Mouse (Mus musculus): ENCODE measurements around the gene Gimap7.
A peak's percentile ranks its signal among the peaks of the same experiment; 100 is the strongest.
"Not testable (repeated sequence)": the region's sequence is repeated elsewhere in the genome, so short reads cannot be mapped to it uniquely, and the experiment has no call there.

Gene Gimap7

GRCm38 (mm10) chr6:48718455-48718854 is at the start of gene Gimap7, which contains the start of gene Gm28053:
Gene Gimap7, plus strand, starts transcription at chr6:48718621.
Gene Gm28053, plus strand, starts transcription at chr6:48718607.
- DNase-seq, result no peak

- DNase-seq, result no peak
Observed at GRCm38 (mm10) chr6:48669446-48669969, 48.9 kb upstream of the Gimap7 start.

- no peak for DNase-seq
Observed at GRCm38 (mm10) chr6:48674291-48675058, 43.9 kb upstream of the Gimap7 start.

GRCm38 (mm10) chr6:48675400-48675930 is 43.0 kb upstream of the Gimap7 start:
- DNase-seq, result no peak

GRCm38 (mm10) chr6:48675931-48676859 is 42.2 kb upstream of the Gimap7 start, which contains the start of gene Gimap9:
Gene Gimap9, plus strand, starts transcription at chr6:48676129.
- peak; percentile 40 to 49 for DNase-seq

- no peak for DNase-seq
Observed at GRCm38 (mm10) chr6:48676860-48677415, 41.5 kb upstream of the Gimap7 start.

GRCm38 (mm10) chr6:48677492-48678345 is 40.7 kb upstream of the Gimap7 start:
- DNase-seq, result no peak

GRCm38 (mm10) chr6:48678391-48678790 is 40.0 kb upstream of the Gimap7 start:
- no peak for DNase-seq

GRCm38 (mm10) chr6:48679701-48680100 is 38.7 kb upstream of the Gimap7 start:
- DNase-seq, result no peak

GRCm38 (mm10) chr6:48680421-48680820 is 38.0 kb upstream of the Gimap7 start:
- DNase-seq, result no peak

- no peak for DNase-seq
Observed at GRCm38 (mm10) chr6:48681472-48682090, 36.8 kb upstream of the Gimap7 start.

GRCm38 (mm10) chr6:48682271-48682670 is 36.1 kb upstream of the Gimap7 start:
- no peak for DNase-seq

- DNase-seq, result not testable (repeated sequence)
Observed at GRCm38 (mm10) chr6:48683263-48683821, 35.1 kb upstream of the Gimap7 start.

GRCm38 (mm10) chr6:48684319-48684718 is 34.1 kb upstream of the Gimap7 start, which contains the start of gene Gimap4:
Gene Gimap4, plus strand, starts transcription at chr6:48684549.
- DNase-seq, result no peak

GRCm38 (mm10) chr6:48684806-48685205 is 33.6 kb upstream of the Gimap7 start:
- peak in 1 of 2 experiments; percentile 35 for DNase-seq

- no peak for DNase-seq
Observed at GRCm38 (mm10) chr6:48685251-48685650, 33.2 kb upstream of the Gimap7 start.

- DNase-seq, result no peak
Observed at GRCm38 (mm10) chr6:48685694-48686665, 32.4 kb upstream of the Gimap7 start.

- no peak for DNase-seq
Observed at GRCm38 (mm10) chr6:48687077-48687476, 31.3 kb upstream of the Gimap7 start.

GRCm38 (mm10) chr6:48689320-48689719 is 29.1 kb upstream of the Gimap7 start:
- DNase-seq, result no peak
